Mouse (Mus musculus) brain, adult 2 months (tissue): ENCODE data around the gene Dnajb11.

Experiments
- DNase-seq: peaks from one replicate; pipeline ENCODE4 v3.0.0; 2011; ENCODE audit warnings: low read depth, low spot score

Gene Dnajb11

DNA sequence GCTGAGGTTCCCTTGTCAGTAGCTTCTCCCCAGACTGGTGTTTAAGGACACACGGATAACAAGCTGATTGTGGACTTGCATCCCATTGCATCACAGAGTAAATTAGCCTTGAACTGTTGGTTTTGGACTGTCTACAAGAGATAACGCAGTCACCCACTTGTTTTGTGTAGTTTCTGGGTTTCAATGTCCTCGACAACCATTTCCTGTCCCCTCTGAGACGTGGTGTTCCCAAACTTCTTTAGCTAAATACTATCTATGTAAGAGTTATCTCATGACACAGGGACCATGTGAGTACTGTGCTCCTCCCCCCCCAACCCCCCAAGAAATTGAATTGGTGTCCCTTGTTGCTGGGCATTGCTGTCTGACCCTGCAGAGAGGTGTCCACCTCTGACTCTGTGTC, 23.8 kb downstream of the Dnajb11 start:
- no peak for DNase-seq

DNA sequence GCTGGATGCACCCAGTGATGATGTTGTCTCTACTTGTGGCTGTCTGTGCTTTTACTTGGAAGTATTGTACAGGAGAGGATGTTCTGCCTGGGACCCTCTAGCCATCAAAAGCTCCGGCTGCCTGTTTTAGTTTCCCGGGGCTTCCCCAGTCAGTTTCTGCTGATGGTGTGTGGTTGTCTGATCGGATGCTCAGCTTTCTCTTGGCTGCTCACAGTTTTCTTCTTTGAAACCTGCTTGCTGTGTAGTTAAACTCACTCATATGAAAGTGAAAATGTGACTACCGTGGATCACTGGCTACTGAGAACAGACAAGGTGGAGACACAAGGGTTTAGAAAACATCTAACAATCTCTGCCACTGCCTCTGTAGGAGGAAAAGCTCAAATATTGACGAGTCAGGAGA, 25.8 kb downstream of the Dnajb11 start:
- DNase-seq = no peak

DNA sequence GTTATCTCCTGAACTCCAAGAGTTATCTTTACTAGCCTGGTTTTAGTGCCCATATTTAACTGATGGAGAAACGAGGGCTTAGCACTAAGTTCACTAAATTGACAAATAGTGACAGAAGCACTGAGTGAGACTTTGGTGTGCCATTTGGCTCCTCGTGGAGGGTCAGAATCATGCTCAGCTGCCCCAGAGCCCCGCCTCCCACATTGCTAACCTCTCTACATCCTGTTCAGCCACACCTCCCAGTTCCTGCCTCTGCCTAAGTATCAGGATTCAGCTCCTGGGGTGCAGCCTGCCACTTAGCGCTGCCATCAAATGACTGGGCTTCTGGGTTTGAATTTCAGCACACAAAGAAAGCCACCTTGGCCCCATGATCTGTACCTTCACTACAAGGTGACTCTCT, 27.7 kb downstream of the Dnajb11 start:
- DNase-seq = no peak

DNA sequence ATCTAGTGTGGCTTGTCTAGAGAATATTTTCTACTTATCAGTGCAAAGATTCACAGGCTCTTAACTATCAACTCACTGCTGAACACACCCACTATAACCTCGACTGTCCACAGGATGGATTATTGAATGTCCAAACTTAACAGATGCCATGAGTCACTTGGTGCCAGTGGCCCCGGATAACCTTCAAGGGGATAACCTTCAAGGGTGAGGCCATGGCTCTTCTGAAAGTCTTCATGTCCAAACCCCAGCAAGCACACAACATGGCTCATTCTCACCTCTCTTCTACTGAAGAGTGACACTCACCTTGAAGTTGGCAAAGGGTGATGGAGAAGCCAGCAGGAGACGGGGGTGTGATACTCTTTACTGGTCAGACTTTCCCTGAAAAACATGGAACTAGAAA, 29.1 kb downstream of the Dnajb11 start:
- no peak for DNase-seq

DNA sequence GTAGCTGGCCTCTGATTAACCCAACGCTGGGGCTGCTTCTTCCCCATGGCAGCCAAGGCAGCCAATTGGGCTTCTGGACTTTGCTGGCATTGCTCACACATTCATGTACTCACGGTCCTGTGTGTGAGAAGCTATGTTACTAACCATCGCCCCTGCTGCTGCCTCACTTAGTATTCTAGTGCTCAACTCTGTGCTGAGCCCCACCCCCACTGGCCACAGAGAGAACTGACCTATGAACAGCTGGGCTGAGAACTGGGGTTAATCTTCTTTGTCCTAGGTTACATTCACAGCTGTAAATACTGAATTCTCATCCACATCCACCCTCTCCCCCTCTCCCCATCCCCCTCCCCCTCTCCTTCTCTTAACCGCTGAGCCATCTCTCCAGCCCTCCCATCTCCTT, 31.2 kb downstream of the Dnajb11 start:
- DNase-seq = no peak

DNA sequence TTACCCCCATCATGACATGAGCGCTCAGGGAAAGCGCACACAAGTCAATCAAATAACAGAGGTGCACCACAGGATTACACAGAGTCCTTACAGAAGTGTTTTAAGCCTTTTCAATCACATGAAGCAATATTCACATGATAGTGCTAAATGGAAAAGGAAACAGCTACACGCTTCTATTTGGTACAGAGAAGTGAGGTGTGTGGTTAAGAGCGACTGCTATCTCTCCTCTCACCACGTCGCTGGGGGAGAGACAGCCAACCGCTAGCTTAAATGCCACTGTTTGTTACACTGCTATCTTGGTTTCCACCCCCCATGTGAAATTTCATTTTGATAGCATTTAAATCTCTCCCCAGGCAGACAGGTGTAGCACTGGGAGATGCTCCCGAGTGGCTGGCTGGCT, 32.1 kb downstream of the Dnajb11 start:
- DNase-seq = no peak

DNA sequence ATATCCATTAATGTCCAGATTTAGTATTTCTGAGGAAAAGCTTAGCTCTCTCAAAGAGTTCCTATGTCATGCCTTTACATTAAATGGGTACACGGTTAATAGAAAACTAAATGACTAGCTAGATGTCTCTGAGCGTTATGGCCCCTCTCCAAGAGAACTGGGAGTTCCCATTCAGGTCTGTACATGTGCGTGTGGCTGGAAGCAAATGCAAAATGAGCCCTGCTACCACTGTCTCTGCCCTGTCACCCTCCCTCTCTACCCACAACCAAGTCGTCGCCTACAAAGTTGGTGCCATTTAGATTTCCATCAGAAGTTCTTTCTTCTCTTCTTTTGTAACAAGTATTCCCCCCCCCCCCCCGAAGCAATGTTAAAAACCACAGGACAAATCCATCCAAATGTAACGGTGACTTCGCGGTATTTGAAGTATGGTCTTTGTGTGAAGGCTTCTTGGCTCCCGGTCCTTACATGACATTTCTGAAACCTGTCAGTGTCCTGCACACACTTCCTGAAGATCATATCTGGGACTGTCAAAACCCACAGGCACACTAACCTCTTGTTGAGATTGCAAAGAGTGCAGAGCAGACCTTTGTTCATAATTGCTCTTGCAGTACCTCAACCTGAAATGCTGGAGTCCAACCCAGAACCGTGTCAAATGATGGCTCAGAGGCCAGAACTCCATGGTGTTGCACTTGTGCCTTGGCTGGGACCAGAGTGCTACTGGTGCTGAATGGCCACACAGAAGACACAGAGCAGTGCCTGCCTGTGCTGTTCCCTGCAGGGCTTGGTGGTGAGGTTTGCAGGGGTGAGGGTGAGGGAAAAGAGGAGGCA, 33.3 kb downstream of the Dnajb11 start, which contains the start of gene Ahsg:
Ahsg (plus strand) TSS at position 595 of the 828 bp plus-strand sequence.
- no peak for DNase-seq

DNA sequence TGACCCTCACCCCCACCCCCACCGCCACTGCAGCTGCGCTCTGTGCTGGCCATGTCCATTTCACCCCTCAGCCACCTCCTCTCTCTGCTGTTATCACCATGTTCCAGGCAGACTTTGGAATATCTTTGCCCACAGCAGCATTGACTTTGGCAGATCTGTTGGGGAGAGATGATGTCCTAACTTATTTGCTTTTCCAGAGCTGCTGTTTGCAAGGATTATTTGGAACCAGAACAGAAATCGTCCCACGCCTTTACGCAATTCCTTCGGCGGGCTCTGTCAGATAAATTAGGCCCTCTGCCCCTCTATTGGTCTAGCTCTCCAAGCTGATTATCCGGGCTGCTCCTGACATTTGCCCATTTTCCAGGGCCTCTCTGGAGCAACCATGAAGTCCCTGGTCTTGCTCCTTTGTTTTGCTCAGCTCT, 34.1 kb downstream of the Dnajb11 start:
- no peak for DNase-seq

DNA sequence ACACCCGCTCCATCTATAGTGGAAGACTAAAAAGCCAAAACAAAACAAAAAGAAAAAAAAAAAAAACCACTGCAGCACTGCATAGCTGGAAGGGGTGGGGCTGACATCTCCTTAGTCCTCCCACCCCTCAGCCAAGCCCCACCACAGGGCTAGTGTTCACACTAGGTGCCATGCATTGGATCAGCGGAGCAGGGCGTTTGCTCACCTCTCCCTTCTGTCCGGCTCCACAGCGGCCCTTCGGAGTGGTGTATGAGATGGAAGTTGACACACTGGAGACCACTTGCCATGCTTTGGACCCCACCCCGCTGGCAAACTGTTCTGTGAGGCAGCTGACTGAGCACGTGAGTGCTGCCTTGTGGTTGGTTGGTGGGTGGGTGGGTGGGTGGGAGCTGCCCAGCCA, 36.5 kb downstream of the Dnajb11 start:
- no peak for DNase-seq

DNA sequence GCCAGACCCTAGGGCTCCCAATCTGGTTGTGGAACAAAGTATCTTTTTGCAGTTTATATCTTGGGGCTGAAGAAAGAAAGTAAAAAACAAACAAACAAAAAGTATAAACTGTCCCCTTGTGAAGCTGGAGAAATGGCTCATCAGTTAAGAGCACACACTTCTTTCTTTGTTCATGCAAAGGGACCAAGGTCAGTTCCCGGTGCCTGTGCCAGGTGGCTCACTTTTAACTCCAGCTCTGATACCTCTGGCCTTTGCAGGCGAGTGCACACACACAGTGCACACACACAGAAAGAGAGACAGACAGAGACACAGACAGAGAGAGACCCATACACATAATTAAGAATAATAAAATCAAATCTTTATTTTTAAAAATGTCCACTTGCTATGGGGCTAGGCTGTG, 39.0 kb downstream of the Dnajb11 start:
- no peak for DNase-seq

DNA sequence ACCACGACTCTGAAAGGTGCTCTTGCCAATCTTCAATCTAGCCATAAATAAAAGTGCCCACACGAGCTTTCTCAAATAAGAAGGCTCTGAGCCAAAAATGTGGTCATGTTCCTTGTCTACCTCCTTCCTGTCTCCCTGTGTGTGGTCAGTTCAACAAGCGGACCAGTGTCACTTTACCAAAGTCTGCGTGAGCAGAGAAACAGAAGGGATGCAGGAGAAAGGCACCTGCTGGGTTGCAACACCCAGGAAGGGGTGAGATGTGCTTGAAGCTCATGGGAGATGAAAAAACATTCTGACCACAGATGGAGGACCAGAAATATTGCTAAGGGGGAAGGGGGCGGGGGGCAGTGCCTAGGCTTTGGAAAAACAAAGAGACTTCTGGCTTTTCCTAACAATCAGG, 41.7 kb downstream of the Dnajb11 start:
- DNase-seq = no peak

DNA sequence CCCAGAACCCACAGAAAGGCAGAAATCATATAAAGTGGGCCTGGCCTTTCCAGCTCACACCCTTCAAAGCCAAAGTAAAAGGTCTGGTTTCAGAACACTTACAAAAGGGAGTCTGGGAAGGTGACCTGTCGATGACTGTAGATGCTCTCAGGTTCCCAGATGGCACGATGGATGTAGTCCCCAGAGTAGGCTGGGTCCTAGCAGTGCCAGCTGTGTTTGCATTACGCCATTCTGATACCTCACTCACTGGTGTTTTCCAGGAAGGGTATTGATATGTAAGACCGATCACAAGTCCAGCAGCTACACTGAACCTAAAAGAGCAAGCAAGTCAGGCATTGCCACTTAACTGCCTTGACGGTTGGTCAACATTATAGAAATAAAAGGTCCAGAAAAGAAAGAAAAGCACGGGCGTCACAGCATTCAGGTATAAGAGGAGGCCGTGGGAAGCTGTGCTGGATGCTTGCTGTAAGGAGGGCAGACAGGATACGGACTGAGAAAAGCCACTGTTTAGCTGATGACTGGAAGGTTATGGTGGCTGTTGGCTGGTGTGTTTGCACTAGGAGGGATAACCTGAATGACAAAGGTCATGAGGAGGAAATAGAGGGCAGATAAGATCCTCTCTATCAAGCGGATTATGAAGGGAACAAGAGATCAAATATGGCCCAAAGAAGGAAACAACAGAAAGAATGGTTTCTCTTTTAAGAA, 42.4 kb downstream of the Dnajb11 start:
- DNase-seq = no peak

DNA sequence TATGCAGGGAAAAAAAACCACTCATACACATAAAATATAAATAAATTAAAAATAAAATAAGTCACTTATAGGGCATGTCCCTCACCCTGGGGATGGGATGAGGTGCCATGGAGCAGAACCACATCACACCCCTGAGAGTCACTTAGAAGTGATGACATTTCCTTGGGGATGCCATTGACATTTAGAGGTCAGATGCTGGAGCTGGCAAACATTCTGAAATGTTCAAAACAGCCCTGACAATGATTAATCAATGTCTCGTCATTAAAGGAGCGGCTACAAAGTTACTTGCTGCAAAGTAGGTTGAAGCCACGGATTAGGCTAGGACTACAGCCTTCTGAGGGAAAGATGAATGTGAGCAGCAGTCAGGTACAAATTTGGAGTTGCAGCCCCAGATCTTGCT, 43.7 kb downstream of the Dnajb11 start:
- DNase-seq = no peak

DNA sequence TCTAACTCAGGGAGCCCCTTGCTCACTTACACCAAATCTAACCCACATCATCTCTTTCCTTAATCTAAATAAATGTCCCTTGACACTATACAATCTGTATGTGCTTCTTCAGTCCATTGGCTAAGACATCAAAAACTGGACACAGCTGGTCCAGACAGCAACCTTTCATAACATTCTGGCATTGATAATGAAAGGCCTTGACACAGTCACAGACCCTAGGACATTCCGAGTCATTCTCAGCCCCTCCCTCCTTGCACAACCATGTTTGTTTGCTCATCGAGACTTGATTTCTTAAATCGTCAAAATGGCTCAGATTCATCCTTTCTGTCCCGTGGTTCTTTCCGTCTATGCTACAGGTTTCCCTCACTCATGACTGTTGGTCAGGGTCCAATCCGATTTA, 51.6 kb downstream of the Dnajb11 start:
- no peak for DNase-seq

DNA sequence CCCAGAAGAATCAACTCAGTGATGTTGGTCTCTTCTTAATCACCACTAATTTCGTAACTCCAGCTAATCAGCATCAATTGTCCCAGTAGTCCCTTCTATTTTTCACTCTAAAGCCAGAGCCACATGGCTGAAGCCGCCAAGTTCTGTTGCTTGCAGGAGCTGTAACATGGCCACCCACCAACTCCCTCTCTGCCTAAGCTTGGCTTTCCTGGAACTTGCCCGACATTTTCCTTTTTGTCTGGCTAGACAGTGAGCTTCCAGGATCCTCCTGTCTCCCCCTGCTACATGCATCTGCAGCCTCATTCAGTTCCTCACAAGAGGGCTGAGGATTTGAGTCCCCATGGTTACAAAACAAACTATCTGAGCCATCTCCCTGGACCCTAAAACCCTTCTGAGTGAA, 54.3 kb downstream of the Dnajb11 start:
- DNase-seq = no peak

DNA sequence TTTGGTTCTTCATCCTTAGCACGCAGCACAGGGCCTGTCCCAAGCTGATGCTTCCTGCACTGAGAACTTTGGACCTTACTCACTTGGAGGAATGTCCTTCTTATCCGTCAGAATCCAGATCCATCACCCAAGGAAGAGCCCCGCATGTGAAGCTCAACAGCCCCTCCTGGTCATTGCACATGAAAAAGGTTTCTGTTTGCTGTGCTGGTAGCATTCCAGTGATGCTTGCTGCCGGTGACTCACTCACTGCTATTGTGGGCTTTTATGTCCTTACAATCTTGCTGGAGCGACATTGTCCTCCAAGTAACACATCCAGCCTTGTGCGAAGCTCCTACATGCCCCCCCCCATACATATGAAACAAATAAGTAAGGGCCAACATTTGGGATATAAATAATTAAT, 55.2 kb downstream of the Dnajb11 start:
- DNase-seq = no peak

DNA sequence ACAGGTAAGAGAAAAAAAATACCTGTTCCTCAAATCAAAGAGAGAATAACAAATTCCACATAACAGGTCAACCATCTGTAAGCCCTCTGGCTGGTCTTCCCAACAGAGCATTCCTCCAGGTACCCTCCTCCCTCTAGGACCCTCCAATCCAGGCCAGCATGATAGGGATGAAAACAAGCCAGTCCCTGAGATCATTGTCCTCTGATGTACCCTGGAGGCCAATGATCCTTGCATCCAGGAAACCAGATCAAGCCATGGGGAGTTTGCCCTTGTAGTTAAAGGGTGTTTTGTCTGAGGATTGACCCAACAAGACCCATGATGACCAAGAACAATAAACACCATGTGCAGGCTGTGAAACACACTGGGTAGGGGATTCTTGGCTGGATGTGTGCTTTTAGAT, 56.6 kb downstream of the Dnajb11 start:
- DNase-seq = no peak

DNA sequence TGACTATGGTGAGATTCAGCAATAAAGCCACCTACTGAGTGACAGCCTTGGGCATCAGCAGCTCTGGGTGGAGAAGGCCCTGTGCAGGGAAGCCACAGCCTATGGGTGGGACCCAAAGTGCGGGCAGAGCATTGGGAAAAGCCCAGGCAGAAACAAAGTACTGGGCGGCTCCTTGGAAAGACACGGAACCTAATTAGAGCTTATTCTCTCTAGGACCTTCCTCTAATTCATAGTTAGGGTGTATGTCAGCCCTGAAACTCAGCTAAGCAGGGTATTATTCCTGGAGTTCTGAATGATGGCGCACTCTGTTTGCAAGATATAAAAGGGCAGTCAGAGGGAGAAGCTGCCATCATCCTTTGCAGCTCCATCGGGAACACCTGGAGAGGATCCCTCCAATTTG, 60.4 kb downstream of the Dnajb11 start, which contains the start of gene Fetub:
Fetub (plus strand) TSS at position 301 of the 400 bp plus-strand sequence.
- no peak for DNase-seq

DNA sequence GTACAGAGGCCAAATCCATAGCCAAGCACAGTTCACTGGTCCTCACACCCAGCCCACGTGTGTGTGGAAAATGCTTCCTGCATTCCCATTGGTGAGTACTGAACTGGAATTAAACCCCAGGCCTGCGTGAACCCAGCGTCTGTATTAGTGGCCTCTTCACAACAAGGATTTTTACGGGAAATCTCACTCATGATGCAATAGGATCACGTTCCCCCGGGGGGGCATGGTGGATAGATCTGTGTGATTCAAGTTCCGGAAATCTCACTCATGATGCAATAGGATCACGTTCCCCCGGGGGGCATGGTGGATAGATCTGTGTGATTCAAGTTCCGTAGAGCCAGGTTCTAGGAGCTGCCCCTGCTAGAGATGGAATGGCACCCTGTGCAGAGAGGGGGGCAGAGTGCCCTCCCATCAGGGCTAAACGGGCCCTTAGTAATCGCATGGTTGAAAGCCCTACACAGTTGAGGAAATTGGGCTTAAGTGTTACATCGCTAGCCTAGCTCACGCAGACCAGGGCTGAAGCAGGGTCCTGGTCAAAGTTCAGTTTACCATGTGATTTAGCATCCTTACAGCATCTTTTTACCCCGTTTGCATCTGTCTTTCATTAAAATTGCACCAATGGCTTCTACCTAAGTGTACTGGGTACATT, 61.1 kb downstream of the Dnajb11 start:
- DNase-seq = no peak

DNA sequence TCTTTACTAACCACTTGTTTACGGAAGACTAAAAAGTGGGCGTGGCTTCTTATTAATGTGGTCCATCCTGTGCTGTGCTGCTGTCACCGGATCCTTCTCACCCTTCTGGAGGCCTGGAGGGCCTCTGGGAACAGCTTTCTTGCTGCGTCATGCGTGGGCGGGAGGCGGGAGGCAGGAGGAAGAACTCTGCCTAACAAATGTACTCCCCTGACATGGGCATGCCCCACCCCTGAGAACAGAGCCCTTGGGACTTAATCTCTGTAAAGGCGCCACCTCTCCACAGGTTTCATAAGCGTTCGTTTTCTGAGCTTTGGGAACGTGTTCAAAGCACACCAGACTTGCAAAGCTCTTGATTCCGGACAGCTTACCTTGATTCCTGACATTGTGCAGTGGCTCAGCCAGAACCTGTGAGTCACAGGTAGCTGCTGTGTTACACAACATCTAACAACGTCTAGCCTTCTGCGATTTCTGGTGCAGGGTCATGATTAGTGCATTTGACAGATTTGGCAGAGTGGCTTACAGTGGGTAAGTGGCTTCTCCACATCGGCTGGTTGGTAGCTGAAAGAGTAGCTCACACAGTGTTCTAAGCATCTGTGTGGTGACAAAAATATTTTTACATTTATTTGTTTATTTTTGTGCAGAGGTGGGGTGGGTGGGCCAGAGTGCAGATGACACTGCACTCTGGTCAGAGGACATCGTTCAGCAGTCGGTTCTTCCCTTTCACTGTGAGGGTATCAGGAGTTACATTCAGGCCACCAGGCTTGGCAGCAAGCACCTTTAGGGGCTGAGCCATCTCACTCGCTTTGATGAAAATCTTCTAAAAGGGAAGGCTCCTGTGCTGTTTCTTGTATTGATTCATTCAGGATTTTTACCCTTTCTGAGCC, 62.6 kb downstream of the Dnajb11 start:
- no peak for DNase-seq

DNA sequence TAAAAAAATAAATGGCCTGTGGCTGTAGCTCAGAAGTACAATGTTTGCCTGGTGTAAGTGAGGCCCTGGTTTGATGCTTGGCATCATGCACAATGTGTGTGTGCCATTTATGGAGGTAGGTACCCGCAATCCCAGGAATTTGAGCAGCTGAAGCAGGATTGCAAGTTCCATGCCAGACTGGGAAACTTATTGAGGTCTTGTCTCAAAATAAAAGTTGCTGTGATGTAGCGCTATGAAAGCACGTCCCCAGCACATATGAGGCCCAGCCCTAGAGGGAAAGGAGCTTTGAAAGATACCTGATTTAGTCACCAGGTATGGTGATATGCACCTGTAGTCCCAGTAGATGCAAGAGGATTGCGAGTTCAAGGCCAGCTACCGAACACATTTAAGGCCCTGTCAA, 64.1 kb downstream of the Dnajb11 start:
- DNase-seq = no peak

DNA sequence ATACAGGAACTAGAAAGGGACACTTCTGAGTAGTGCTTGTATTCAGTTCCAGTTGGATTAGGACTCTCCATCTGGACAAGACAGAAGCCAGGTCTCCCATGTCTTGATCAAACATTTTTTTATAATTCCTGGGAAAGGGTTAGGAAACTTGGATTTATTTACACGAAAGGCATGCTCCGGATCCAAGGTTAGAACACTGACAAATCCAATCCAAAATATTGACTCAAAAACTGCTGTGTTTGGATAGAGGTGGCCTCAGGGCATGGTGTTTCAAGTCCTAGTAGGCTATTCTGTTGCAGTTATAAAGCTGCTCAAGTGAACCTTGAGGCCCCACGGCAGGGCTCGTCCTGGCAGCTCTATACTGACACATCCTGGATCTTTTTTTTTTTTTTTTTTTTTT, 64.8 kb downstream of the Dnajb11 start:
- DNase-seq = no peak
